Mouse (Mus musculus): ENCODE measurements around the gene Ubr2. TPM values are rescaled to one million over a fixed set of nuclear protein-coding genes. Genes with fewer than 3 reads are reported as not detected.
A peak's percentile ranks its signal among the peaks of the same experiment; 100 is the strongest.

The Ubr2 gene
- total and polyA plus RNA-seq, 3 experiments = 29.8 to 86.1 (median 63.9) TPM

DNA sequence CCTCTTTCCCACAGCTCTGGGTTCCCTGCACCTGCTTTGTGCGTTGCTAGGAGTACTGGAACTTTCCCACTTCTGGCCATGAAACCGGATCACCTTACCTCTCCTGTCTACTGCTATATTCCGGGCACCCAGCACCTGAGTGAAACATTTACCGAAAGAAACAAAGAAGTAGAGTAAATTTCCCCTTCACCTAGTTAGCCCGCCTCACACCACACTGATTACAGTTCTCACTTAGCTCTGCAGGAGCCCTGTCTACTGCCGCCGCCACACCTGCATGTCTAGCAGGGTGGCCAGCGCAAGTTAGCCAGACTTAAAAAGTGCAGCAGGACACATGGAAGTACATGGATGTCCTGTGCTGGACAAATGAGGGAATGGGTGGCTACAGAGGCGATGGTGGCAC lies 127.2 kb downstream of the Ubr2 start:
- Histone ChIP-seq H3K36me3 (ENCODE audit: control insufficient read depth, insufficient read depth, low read length) (no peaks in the 10 kb centered on the region), H3K27ac (no peak overlapping the region), H3K9ac (ENCODE audit: low read depth, low read length) (no peak overlapping the region), H3K27me3 (ENCODE audit: control insufficient read depth, insufficient read depth, low read length) (no peaks in the 10 kb centered on the region), H3K4me3 (no peak overlapping the region), H3K79me2 (replicated peaks; ENCODE audit: control insufficient read depth, insufficient read depth, low read length) (no peaks in the 10 kb centered on the region), H3K4me1 (ENCODE audit: control insufficient read depth, insufficient read depth, low read length) (peaks cover 7% of the 10 kb centered on the region)
- intact Hi-C loops (cut with DNase I) = no loop called here
- WGBS = 95% methylated on average over 9 of the region's 9 CpGs
- no peak for DNase-seq
- TF ChIP-seq POLR2A (IDR thresholded peaks at IDR 0.05; ENCODE audit: insufficient read depth, low read depth, low read length) = no peak
- no peak for TF ChIP-seq EP300 (IDR thresholded peaks at IDR 0.05; ENCODE audit: insufficient read depth, low read depth, low read length)
- TF ChIP-seq CTCF (IDR thresholded peaks at IDR 0.05) = no peak

DNA sequence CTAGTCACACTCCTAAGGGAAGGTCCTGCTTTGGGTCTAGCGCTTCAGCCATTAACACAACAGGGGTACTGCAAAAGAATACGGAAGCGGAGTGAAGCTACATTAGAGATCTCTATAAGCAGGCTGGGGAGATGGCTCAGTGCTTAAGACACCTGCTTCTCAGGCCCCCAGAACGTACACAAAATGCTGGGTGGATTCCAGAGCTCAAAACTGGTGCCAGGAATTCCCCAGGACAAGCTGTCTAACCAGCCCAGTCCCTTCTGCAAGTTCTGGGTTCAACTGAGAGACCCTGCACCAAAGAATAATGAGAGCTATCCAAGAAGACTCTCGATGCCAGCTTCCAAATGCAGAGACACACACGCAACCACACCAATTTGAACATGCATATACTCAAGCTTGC lies 128.6 kb downstream of the Ubr2 start:
- DNase-seq = peak in 1 of 2 experiments; percentile 16
- peaks cover 7% of the 10 kb centered on the region for H3K4me1 ChIP-seq (ENCODE audit: control insufficient read depth, insufficient read depth, low read length)
- H3K27ac ChIP-seq = no peak overlapping the region
- no peaks in the 10 kb centered on the region for H3K27me3 ChIP-seq (ENCODE audit: control insufficient read depth, insufficient read depth, low read length)
- WGBS = 85% methylated on average over 6 of the region's 6 CpGs
- no peaks in the 10 kb centered on the region for H3K36me3 ChIP-seq (ENCODE audit: control insufficient read depth, insufficient read depth, low read length)
- intact Hi-C loops (cut with DNase I) = no loop called here
- H3K9ac ChIP-seq (ENCODE audit: low read depth, low read length) = no peak overlapping the region
- TF ChIP-seq EP300 (IDR thresholded peaks at IDR 0.05; ENCODE audit: insufficient read depth, low read depth, low read length) = no peak
- no peak for TF ChIP-seq CTCF (IDR thresholded peaks at IDR 0.05)
- no peak for TF ChIP-seq POLR2A (IDR thresholded peaks at IDR 0.05; ENCODE audit: insufficient read depth, low read depth, low read length)
- H3K79me2 ChIP-seq (replicated peaks; ENCODE audit: control insufficient read depth, insufficient read depth, low read length) = no peaks in the 10 kb centered on the region
- H3K4me3 ChIP-seq = no peak overlapping the region

DNA sequence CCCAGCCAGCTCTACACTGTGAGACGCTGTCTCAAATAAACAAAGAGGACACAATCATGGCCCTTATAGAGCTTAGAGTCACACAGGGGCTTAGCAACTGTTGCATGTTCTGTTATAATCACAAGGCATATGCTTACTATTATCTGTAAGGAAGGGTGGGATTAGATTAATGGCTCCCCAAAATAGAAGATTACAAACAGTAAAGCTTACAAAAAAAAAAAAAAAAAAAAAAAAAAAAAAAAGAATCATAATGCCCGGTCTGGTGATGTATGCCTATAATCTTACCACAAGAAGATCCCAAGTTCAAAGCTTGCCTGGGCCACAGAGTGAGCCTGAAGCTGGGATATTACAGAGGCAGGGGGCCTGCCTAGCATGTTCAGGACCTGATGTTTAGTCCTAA lies 130.0 kb downstream of the Ubr2 start:
- H3K79me2 ChIP-seq (replicated peaks; ENCODE audit: control insufficient read depth, insufficient read depth, low read length) = no peaks in the 10 kb centered on the region
- TF ChIP-seq POLR2A (IDR thresholded peaks at IDR 0.05; ENCODE audit: insufficient read depth, low read depth, low read length) = no peak
- TF ChIP-seq EP300 (IDR thresholded peaks at IDR 0.05; ENCODE audit: insufficient read depth, low read depth, low read length) = no peak
- TF ChIP-seq CTCF (IDR thresholded peaks at IDR 0.05) = no peak
- peak overlapping the region; percentile 67 for H3K27ac ChIP-seq
- H3K27me3 ChIP-seq (ENCODE audit: control insufficient read depth, insufficient read depth, low read length) = no peaks in the 10 kb centered on the region
- intact Hi-C loops (cut with DNase I) = no loop called here
- no peaks in the 10 kb centered on the region for H3K36me3 ChIP-seq (ENCODE audit: control insufficient read depth, insufficient read depth, low read length)
- DNase-seq = no peak
- no peak overlapping the region for H3K4me3 ChIP-seq
- H3K4me1 ChIP-seq (ENCODE audit: control insufficient read depth, insufficient read depth, low read length) = peaks cover 4% of the 10 kb centered on the region
- WGBS = 53% methylated on average over 2 of the region's 2 CpGs
- no peak overlapping the region for H3K9ac ChIP-seq (ENCODE audit: low read depth, low read length)

DNA sequence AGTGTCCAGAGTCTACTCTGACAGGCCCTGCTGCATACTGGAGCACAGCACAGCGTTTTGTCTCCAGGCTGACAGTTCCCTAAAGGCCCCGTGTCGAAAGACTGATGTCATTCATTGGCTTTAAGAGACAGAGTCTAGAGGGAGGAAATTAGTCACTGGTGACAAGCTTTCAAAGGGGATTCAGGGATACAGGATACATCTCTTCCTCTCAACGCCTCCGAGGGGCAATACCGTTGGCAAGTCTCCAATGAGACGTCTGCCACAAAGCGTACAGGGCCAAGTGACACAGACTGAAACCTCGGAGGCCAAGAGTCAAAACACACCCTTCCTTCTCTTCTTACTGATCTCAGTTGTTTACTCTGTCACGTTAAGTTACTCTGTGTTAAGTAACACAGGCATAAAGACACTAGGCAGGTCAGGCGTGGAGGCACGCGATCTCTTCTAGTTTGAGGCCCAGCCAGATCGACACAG lies 130.5 kb downstream of the Ubr2 start:
- H3K4me3 ChIP-seq = no peak overlapping the region
- 26% methylated on average over 14 of the region's 14 CpGs for WGBS
- peak overlapping the region; percentile 67 for H3K27ac ChIP-seq
- no peaks in the 10 kb centered on the region for H3K36me3 ChIP-seq (ENCODE audit: control insufficient read depth, insufficient read depth, low read length)
- H3K79me2 ChIP-seq (replicated peaks; ENCODE audit: control insufficient read depth, insufficient read depth, low read length) = no peaks in the 10 kb centered on the region
- DNase-seq = peak; percentile 74 to 85
- H3K27me3 ChIP-seq (ENCODE audit: control insufficient read depth, insufficient read depth, low read length) = no peaks in the 10 kb centered on the region
- TF ChIP-seq POLR2A (IDR thresholded peaks at IDR 0.05; ENCODE audit: insufficient read depth, low read depth, low read length) (peak; percentile 61; the same call in 1 of the 2 replicates), EP300 (IDR thresholded peaks at IDR 0.05; ENCODE audit: insufficient read depth, low read depth, low read length) (peak; percentile 84), CTCF (IDR thresholded peaks at IDR 0.05) (no peak)
- peaks cover 4% of the 10 kb centered on the region for H3K4me1 ChIP-seq (ENCODE audit: control insufficient read depth, insufficient read depth, low read length)
- intact Hi-C loops (cut with DNase I) = loop anchor here (5.0 kb wide), 1 partner anchor 53 kb away; no protein-coding TSS in a partner anchor
- no peak overlapping the region for H3K9ac ChIP-seq (ENCODE audit: low read depth, low read length)

Other genes with a start within 250 kb of the Ubr2 start
- not detected for gene Ptcra, start 246.8 kb downstream of the Ubr2 start, total RNA-seq (2021)
- gene Ptcra, start 246.8 kb downstream of the Ubr2 start, polyA plus RNA-seq (2012; rRNA removed) = 0.08 and 0.12 TPM in 2 replicates
- 10 to 100 TPM; 22.6 to 30.4 TPM for gene 2310039H08Rik, start 237.9 kb downstream of the Ubr2 start, total RNA-seq (2021)
- 43.6 and 45.4 TPM in 2 replicates for gene 2310039H08Rik, start 237.9 kb downstream of the Ubr2 start, polyA plus RNA-seq (2012; rRNA removed)
- 10 to 100 TPM; 54.0 TPM for gene Rpl7l1, start 227.9 kb downstream of the Ubr2 start, total RNA-seq (2021)
- gene Rpl7l1, start 227.9 kb downstream of the Ubr2 start, polyA plus RNA-seq (2012; rRNA removed) = 19.4 and 41.8 TPM in 2 replicates
- gene Bicral, start 152.1 kb downstream of the Ubr2 start, total RNA-seq (2021) = 10 to 100 TPM; 12.3 to 15.7 TPM
- 7.4 and 9.6 TPM in 2 replicates for gene Bicral, start 152.1 kb downstream of the Ubr2 start, polyA plus RNA-seq (2012; rRNA removed)
- 10 to 100 TPM; 16.3 TPM for gene Tbcc, start 119.9 kb downstream of the Ubr2 start, total RNA-seq (2021)
- gene Tbcc, start 119.9 kb downstream of the Ubr2 start, polyA plus RNA-seq (2012; rRNA removed) = 12.7 and 13.3 TPM in 2 replicates
- gene Prph2, start 100.1 kb downstream of the Ubr2 start, total RNA-seq (2021) = not detected
- not detected in 2 replicates for gene Prph2, start 100.1 kb downstream of the Ubr2 start, polyA plus RNA-seq (2012; rRNA removed)

Measured in heart, adult 2 months (tissue).